Mouse (Mus musculus): ENCODE measurements around the gene Tbc1d4. TPM values are rescaled to one million over a fixed set of nuclear protein-coding genes. Genes with fewer than 3 reads are reported as not detected.

The Tbc1d4 gene
- polyA plus RNA-seq, 1 experiment from 2014 or later, result 8.7 TPM

DNA sequence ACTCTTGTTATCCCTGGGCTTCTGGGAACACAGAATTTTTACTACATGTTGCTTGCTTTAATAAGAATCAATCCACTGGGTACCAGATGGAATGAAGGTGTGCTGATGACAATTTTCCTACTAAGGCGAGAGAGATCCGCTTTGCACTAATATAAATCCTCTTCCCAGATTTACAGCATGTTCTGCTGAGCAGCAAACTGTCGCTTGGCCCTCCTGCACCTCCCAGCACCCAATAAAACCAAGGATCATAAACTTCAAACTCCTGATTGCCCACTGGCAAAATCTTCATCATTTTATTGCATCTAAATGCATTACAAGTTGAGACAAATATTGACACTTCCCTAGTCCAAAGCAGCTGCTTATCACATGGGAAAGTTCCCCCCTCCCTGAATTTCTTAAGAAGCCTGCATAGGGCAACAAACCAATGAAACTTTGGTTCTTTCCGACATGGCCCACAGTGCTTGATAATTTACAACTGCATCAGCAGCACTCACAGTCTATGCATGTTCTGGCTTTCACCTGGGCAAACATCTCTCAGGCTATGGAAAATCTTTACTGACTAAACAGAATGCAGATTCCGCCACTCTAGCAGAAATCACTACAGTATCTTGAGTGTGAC is 139.4 kb downstream of the Tbc1d4 start:
- Histone ChIP-seq H3K9me3 (ENCODE audit: control insufficient read depth, low read depth, low read length) (no peaks in the 10 kb centered on the region), H3K9ac (replicated peaks; ENCODE audit: low read depth, low read length) (no peak overlapping the region), H3K36me3 (ENCODE audit: control insufficient read depth, insufficient read depth, low read length) (no peaks in the 10 kb centered on the region), H3K4me2 (replicated peaks; ENCODE audit: low read depth, low read length) (no peak overlapping the region), H3K4me1 (ENCODE audit: control insufficient read depth, insufficient read depth, low read length) (no peaks in the 10 kb centered on the region), H3K4me3 (ENCODE audit: low read depth, low read length) (no peak overlapping the region), H3K27me3 (ENCODE audit: control insufficient read depth, insufficient read depth, low read length) (no peaks in the 10 kb centered on the region), H3K27ac (ENCODE audit: low read length) (no peak overlapping the region)
- no peak for ATAC-seq (ENCODE audit: insufficient number of reproducible peaks, insufficient read depth, low FRiP score, low read depth)
- WGBS, result 76% methylated on average over 5 of the region's 5 CpGs

DNA sequence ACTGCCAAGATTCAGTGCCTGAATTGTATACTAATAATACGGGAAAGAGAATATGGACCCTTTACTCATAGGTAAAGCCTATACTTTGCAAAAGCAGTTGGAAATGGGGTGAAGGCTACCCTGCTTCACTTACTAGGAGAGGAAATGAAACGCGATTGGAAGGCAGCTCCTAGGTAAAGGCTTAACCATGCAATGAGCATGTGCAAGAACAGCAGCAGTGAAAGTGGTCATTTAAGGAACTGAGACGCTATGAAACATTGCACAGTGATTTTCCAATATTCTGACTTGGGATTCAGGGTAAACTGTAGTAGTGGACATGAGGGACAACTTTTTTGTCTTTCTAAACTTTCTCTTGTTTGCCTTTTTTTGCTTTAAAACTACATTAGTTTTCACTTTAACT is 140.8 kb downstream of the Tbc1d4 start:
- Histone ChIP-seq H3K4me3 (ENCODE audit: low read depth, low read length) (no peak overlapping the region), H3K9me3 (ENCODE audit: control insufficient read depth, low read depth, low read length) (no peaks in the 10 kb centered on the region), H3K4me1 (ENCODE audit: control insufficient read depth, insufficient read depth, low read length) (no peaks in the 10 kb centered on the region), H3K9ac (replicated peaks; ENCODE audit: low read depth, low read length) (no peak overlapping the region), H3K27ac (ENCODE audit: low read length) (no peak overlapping the region), H3K27me3 (ENCODE audit: control insufficient read depth, insufficient read depth, low read length) (no peaks in the 10 kb centered on the region), H3K4me2 (replicated peaks; ENCODE audit: low read depth, low read length) (no peak overlapping the region), H3K36me3 (ENCODE audit: control insufficient read depth, insufficient read depth, low read length) (no peaks in the 10 kb centered on the region)
- 83% methylated on average over 4 of the region's 4 CpGs for WGBS
- ATAC-seq (ENCODE audit: insufficient number of reproducible peaks, insufficient read depth, low FRiP score, low read depth), result no peak

DNA sequence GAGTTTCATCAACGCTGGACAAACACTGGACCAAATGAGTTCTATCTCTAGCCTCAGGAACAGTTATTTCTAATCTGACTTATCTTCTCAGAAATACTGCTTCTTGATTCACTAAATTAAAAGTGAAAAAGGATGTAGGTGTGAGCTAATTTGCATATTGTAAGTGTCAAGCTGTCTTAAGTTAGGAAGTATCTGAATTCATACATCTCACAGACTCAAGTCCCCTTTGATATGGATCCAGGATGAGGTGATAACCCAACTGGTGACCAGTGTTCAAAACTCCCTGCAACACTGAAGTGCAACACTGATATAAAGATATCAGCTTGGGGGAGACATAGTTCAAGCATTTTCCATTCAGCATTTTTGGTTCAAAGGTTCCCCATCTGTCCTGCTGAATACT is 141.5 kb downstream of the Tbc1d4 start:
- 89% methylated on average over 1 of the region's 1 CpGs for WGBS
- no peaks in the 10 kb centered on the region for H3K27me3 ChIP-seq (ENCODE audit: control insufficient read depth, insufficient read depth, low read length)
- no peak overlapping the region for H3K27ac ChIP-seq (ENCODE audit: low read length)
- no peak overlapping the region for H3K9ac ChIP-seq (replicated peaks; ENCODE audit: low read depth, low read length)
- no peak overlapping the region for H3K4me3 ChIP-seq (ENCODE audit: low read depth, low read length)
- ATAC-seq (ENCODE audit: insufficient number of reproducible peaks, insufficient read depth, low FRiP score, low read depth), result no peak
- no peaks in the 10 kb centered on the region for H3K4me1 ChIP-seq (ENCODE audit: control insufficient read depth, insufficient read depth, low read length)
- H3K9me3 ChIP-seq (ENCODE audit: control insufficient read depth, low read depth, low read length), result no peaks in the 10 kb centered on the region
- no peaks in the 10 kb centered on the region for H3K36me3 ChIP-seq (ENCODE audit: control insufficient read depth, insufficient read depth, low read length)
- no peak overlapping the region for H3K4me2 ChIP-seq (replicated peaks; ENCODE audit: low read depth, low read length)

DNA sequence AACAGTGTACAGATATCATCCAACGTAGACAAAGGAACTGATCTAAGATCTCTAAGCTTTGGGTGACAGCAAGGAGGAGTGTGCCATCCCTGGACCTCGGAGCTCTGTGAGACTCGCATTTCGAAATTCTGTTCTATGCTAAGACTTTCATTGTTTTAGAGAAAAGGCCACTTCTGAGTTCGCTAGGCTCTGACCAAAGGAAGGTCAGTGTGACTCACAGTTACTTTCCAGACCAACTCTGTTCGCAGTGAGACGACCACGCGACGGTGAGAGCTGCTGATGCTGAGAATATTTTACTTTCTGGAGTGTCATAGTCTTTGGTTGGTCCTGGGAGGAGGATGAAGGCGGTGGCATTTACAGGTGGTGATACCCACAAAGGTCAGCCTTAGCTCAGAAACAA is 142.5 kb downstream of the Tbc1d4 start:
- Histone ChIP-seq H3K36me3 (ENCODE audit: control insufficient read depth, insufficient read depth, low read length) (no peaks in the 10 kb centered on the region), H3K4me3 (ENCODE audit: low read depth, low read length) (no peak overlapping the region), H3K4me2 (replicated peaks; ENCODE audit: low read depth, low read length) (no peak overlapping the region), H3K9me3 (ENCODE audit: control insufficient read depth, low read depth, low read length) (no peaks in the 10 kb centered on the region), H3K9ac (replicated peaks; ENCODE audit: low read depth, low read length) (no peak overlapping the region), H3K27ac (ENCODE audit: low read length) (no peak overlapping the region), H3K4me1 (ENCODE audit: control insufficient read depth, insufficient read depth, low read length) (no peaks in the 10 kb centered on the region), H3K27me3 (ENCODE audit: control insufficient read depth, insufficient read depth, low read length) (no peaks in the 10 kb centered on the region)
- 89% methylated on average over 11 of the region's 11 CpGs for WGBS
- no peak for ATAC-seq (ENCODE audit: insufficient number of reproducible peaks, insufficient read depth, low FRiP score, low read depth)

DNA sequence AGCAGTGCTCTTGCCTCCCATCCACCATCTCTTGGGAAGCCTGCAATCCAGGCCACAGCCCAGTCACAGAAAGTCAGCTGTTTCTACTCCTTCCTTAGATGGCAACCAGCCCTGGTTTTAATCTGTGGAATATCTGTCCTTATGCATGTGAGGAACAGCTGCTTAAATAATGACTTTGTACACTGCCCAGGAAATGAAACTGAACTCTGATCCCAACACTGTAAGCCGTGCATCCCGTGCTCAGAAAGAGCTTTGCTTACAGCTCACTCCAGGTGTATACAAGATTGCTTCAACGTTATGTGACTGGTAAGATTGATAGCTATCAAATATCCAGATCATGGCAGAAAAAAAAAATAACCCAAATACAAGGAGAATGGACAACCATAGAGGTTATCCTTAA is 143.1 kb downstream of the Tbc1d4 start:
- ATAC-seq (ENCODE audit: insufficient number of reproducible peaks, insufficient read depth, low FRiP score, low read depth), result no peak
- no peak overlapping the region for H3K4me3 ChIP-seq (ENCODE audit: low read depth, low read length)
- no peak overlapping the region for H3K9ac ChIP-seq (replicated peaks; ENCODE audit: low read depth, low read length)
- no peak overlapping the region for H3K27ac ChIP-seq (ENCODE audit: low read length)
- no peaks in the 10 kb centered on the region for H3K9me3 ChIP-seq (ENCODE audit: control insufficient read depth, low read depth, low read length)
- H3K4me2 ChIP-seq (replicated peaks; ENCODE audit: low read depth, low read length), result no peak overlapping the region
- no peaks in the 10 kb centered on the region for H3K4me1 ChIP-seq (ENCODE audit: control insufficient read depth, insufficient read depth, low read length)
- no peaks in the 10 kb centered on the region for H3K36me3 ChIP-seq (ENCODE audit: control insufficient read depth, insufficient read depth, low read length)
- no peaks in the 10 kb centered on the region for H3K27me3 ChIP-seq (ENCODE audit: control insufficient read depth, insufficient read depth, low read length)
- 57% methylated on average over 3 of the region's 3 CpGs for WGBS

DNA sequence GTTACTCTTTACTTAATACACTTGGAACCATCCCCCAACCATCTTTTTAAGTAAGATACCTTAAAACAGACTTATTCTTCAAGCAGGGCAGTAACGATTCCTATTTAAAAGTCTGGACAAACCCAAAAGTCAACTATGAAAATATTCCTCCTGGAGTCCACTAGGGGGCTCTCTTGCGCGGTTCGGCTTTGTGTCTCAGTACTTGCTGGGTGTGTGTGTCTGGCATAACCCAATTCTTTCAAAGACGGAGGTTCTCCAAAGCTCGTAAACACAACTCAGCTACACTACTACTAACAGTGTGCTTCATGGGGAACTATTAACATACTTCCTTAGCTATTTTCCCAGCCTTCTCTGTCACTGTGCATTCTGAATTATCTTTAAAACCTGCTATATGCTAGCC is 148.2 kb downstream of the Tbc1d4 start:
- H3K4me1 ChIP-seq (ENCODE audit: control insufficient read depth, insufficient read depth, low read length), result no peaks in the 10 kb centered on the region
- H3K27me3 ChIP-seq (ENCODE audit: control insufficient read depth, insufficient read depth, low read length), result no peaks in the 10 kb centered on the region
- H3K9me3 ChIP-seq (ENCODE audit: control insufficient read depth, low read depth, low read length), result no peaks in the 10 kb centered on the region
- no peaks in the 10 kb centered on the region; the same call in 1 of the 2 replicates for H3K36me3 ChIP-seq (ENCODE audit: control insufficient read depth, insufficient read depth, low read length)
- ATAC-seq (ENCODE audit: insufficient number of reproducible peaks, insufficient read depth, low FRiP score, low read depth), result no peak
- no peak overlapping the region for H3K4me2 ChIP-seq (replicated peaks; ENCODE audit: low read depth, low read length)
- WGBS, result 19% methylated on average over 6 of the region's 6 CpGs
- no peak overlapping the region for H3K27ac ChIP-seq (ENCODE audit: low read length)
- H3K4me3 ChIP-seq (ENCODE audit: low read depth, low read length), result no peak overlapping the region
- no peak overlapping the region for H3K9ac ChIP-seq (replicated peaks; ENCODE audit: low read depth, low read length)

DNA sequence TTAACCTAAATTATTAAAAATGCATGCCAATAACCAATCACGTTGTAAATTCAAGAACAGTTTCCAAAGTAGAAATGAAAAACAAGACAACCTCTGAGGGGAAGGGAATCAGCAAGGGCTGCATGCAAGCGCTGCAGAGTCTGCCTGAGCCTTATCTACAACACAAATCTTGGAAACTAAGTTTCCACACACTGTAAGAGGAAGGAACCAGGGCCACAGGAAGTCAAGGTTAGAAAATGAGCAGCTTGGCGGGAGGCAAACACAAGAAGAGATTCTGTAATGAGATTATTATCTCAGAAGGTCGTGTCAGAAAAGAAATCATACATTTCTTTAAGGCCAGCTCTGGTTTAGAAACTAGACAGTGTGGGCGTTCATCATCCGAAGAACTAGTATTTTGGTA is 156.1 kb downstream of the Tbc1d4 start:
- no peaks in the 10 kb centered on the region; the same call in 1 of the 2 replicates for H3K36me3 ChIP-seq (ENCODE audit: control insufficient read depth, insufficient read depth, low read length)
- H3K27ac ChIP-seq (ENCODE audit: low read length), result no peak overlapping the region
- no peak for ATAC-seq (ENCODE audit: insufficient number of reproducible peaks, insufficient read depth, low FRiP score, low read depth)
- H3K27me3 ChIP-seq (ENCODE audit: control insufficient read depth, insufficient read depth, low read length), result no peaks in the 10 kb centered on the region
- no peak overlapping the region for H3K4me3 ChIP-seq (ENCODE audit: low read depth, low read length)
- no peaks in the 10 kb centered on the region for H3K4me1 ChIP-seq (ENCODE audit: control insufficient read depth, insufficient read depth, low read length)
- no peak overlapping the region for H3K4me2 ChIP-seq (replicated peaks; ENCODE audit: low read depth, low read length)
- no peaks in the 10 kb centered on the region for H3K9me3 ChIP-seq (ENCODE audit: control insufficient read depth, low read depth, low read length)
- WGBS, result 66% methylated on average over 6 of the region's 6 CpGs
- no peak overlapping the region for H3K9ac ChIP-seq (replicated peaks; ENCODE audit: low read depth, low read length)

GRCm38 (mm10) chr14:101447857-101448256 is 161.1 kb downstream of the Tbc1d4 start:
- Histone ChIP-seq H3K4me1 (ENCODE audit: control insufficient read depth, insufficient read depth, low read length) (no peaks in the 10 kb centered on the region), H3K4me2 (replicated peaks; ENCODE audit: low read depth, low read length) (no peak overlapping the region), H3K27me3 (ENCODE audit: control insufficient read depth, insufficient read depth, low read length) (no peaks in the 10 kb centered on the region), H3K4me3 (ENCODE audit: low read depth, low read length) (no peak overlapping the region), H3K9ac (replicated peaks; ENCODE audit: low read depth, low read length) (no peak overlapping the region), H3K36me3 (ENCODE audit: control insufficient read depth, insufficient read depth, low read length) (no peaks in the 10 kb centered on the region), H3K9me3 (ENCODE audit: control insufficient read depth, low read depth, low read length) (no peaks in the 10 kb centered on the region), H3K27ac (ENCODE audit: low read length) (no peak overlapping the region)
- 85% methylated on average over 4 of the region's 4 CpGs for WGBS
- no peak for ATAC-seq (ENCODE audit: insufficient number of reproducible peaks, insufficient read depth, low FRiP score, low read depth)

GRCm38 (mm10) chr14:101445205-101445604 is 163.8 kb downstream of the Tbc1d4 start:
- Histone ChIP-seq H3K4me1 (ENCODE audit: control insufficient read depth, insufficient read depth, low read length) (no peaks in the 10 kb centered on the region), H3K9me3 (ENCODE audit: control insufficient read depth, low read depth, low read length) (no peaks in the 10 kb centered on the region), H3K4me2 (replicated peaks; ENCODE audit: low read depth, low read length) (no peak overlapping the region), H3K27ac (ENCODE audit: low read length) (no peak overlapping the region), H3K4me3 (ENCODE audit: low read depth, low read length) (no peak overlapping the region), H3K36me3 (ENCODE audit: control insufficient read depth, insufficient read depth, low read length) (no peaks in the 10 kb centered on the region), H3K27me3 (ENCODE audit: control insufficient read depth, insufficient read depth, low read length) (no peaks in the 10 kb centered on the region), H3K9ac (replicated peaks; ENCODE audit: low read depth, low read length) (no peak overlapping the region)
- no peak for ATAC-seq (ENCODE audit: insufficient number of reproducible peaks, insufficient read depth, low FRiP score, low read depth)
- WGBS, result 52% methylated on average over 5 of the region's 5 CpGs
